Mouse (Mus musculus) CH12.LX (cell line): Measurements from ENCODE around the gene Gucy2d. TPM values are rescaled to one million over a fixed set of nuclear protein-coding genes. Genes with fewer than 3 reads are reported as not detected.
A peak's percentile ranks its signal among the peaks of the same experiment; 100 is the strongest.

Experiments used
- DNase-seq: peaks from one replicate; pipeline ENCODE4 v3.0.0-alpha.2; 2013; ENCODE audit errors: extremely low read depth
- H3K27ac ChIP-seq: 2 replicates; pipeline ENCODE4 v1.5.1; 2012; ENCODE audit warnings: low read depth, mild to moderate bottlenecking, control low read depth, moderate library complexity; ENCODE audit not compliant: insufficient read depth
- H3K27me3 ChIP-seq: replicated peaks from 2 replicates; pipeline ENCODE3; 2012; ENCODE audit warnings: inconsistent platforms
- H3K36me3 ChIP-seq, 2 experiments: replicated peaks in 1 of 2; 2 replicates each; pipeline versions ENCODE3 to v1.6.1; 2012; ENCODE audit warnings: inconsistent platforms in 1 of 2, low read length in 1 of 2, mild to moderate bottlenecking in 1 of 2, mixed read lengths in 1 of 2, moderate library complexity in 1 of 2; ENCODE audit not compliant: control insufficient read depth in 1 of 2, insufficient read depth in 1 of 2
- H3K4me1 ChIP-seq, 2 experiments: 2 replicates each; pipeline ENCODE4 v1.6.1; 2012; ENCODE audit warnings: inconsistent platforms in 1 of 2, moderate library complexity in 1 of 2; ENCODE audit not compliant: insufficient read depth in 2 of 2, control insufficient read depth in 1 of 2
- H3K4me2 ChIP-seq: 2 replicates; pipeline ENCODE4 v1.6.1; 2012; ENCODE audit warnings: low read depth, mild to moderate bottlenecking, control low read depth; ENCODE audit not compliant: poor library complexity, insufficient read depth, severe bottlenecking
- H3K4me3 ChIP-seq, 3 experiments: fragments of 150-350 bp in 1 of 3; sonication (generic) in 1 of 3; replicated peaks in 1 of 3; 2 replicates each; pipeline versions ENCODE3 to v1.5.1; 2011 to 2012; ENCODE audit warnings: low read depth in 2 of 3, low read length in 2 of 3, mild to moderate bottlenecking in 2 of 3, moderate library complexity in 2 of 3, control low read depth in 1 of 3, improper control_type of control experiment in 1 of 3, inconsistent platforms in 1 of 3, mixed read lengths in 1 of 3; ENCODE audit not compliant: poor library complexity in 1 of 3
- H3K79me2 ChIP-seq: replicated peaks from 2 replicates; pipeline ENCODE4 v1.6.1; 2012; ENCODE audit warnings: mild to moderate bottlenecking, moderate library complexity; ENCODE audit not compliant: control insufficient read depth, poor library complexity, insufficient read depth, severe bottlenecking; ENCODE audit errors: extremely low read depth
- H3K9ac ChIP-seq: 2 replicates; pipeline ENCODE4 v1.6.1; 2012; ENCODE audit warnings: low read depth, mild to moderate bottlenecking, control low read depth, moderate library complexity; ENCODE audit not compliant: insufficient read depth
- H3K9me3 ChIP-seq: replicated peaks from 2 replicates; pipeline ENCODE3; 2012; ENCODE audit warnings: low read length, inconsistent platforms, mixed read lengths
- CTCF ChIP-seq, 2 experiments: IDR thresholded peaks in 1 of 2; conservative IDR thresholded peaks in 1 of 2; 2 replicates each; pipeline ENCODE4 v1.5.1; 2011 to 2012; ENCODE audit warnings: low read depth in 2 of 2, low read length in 2 of 2, improper control_type of control experiment in 1 of 2, inconsistent platforms in 1 of 2, mild to moderate bottlenecking in 1 of 2, moderate library complexity in 1 of 2
- ELF1 ChIP-seq: IDR thresholded peaks from 2 replicates; pipeline ENCODE4 v1.6.1; 2014; ENCODE audit warnings: low read depth, mild to moderate bottlenecking, inconsistent platforms, low read length, improper control_type of control experiment
- EP300 ChIP-seq: IDR thresholded peaks from 2 replicates; pipeline ENCODE4 v1.6.1; 2011; ENCODE audit warnings: low read length, improper control_type of control experiment
- ETS1 ChIP-seq: conservative IDR thresholded peaks from 2 replicates; pipeline ENCODE4 v1.6.1; 2012; ENCODE audit warnings: low read depth, mild to moderate bottlenecking, inconsistent platforms, low read length, improper control_type of control experiment, moderate library complexity
- HCFC1 ChIP-seq: IDR thresholded peaks from 2 replicates; pipeline ENCODE4 v1.6.1; 2012; ENCODE audit warnings: low read depth, mild to moderate bottlenecking, inconsistent platforms, low read length, improper control_type of control experiment
- JUND ChIP-seq: conservative IDR thresholded peaks from 2 replicates; pipeline ENCODE4 v1.6.1; 2011; ENCODE audit warnings: low read depth, low read length, improper control_type of control experiment
- KAT2A ChIP-seq: IDR thresholded peaks from 2 replicates; pipeline ENCODE4 v1.6.1; 2012; ENCODE audit warnings: low read length, improper control_type of control experiment, inconsistent platforms; ENCODE audit not compliant: insufficient replicate concordance
- MAX ChIP-seq: IDR thresholded peaks from 2 replicates; pipeline ENCODE4 v1.6.1; 2011; ENCODE audit warnings: low read length, improper control_type of control experiment
- MEF2A ChIP-seq: IDR thresholded peaks from 2 replicates; pipeline ENCODE4 v1.6.1; 2014; ENCODE audit warnings: low read depth, mild to moderate bottlenecking, inconsistent platforms, low read length, improper control_type of control experiment, borderline replicate concordance
- NELFE ChIP-seq: IDR thresholded peaks from 2 replicates; pipeline ENCODE4 v1.6.1; 2011; ENCODE audit warnings: low read depth, low read length, improper control_type of control experiment
- PAX5 ChIP-seq: IDR thresholded peaks from 2 replicates; pipeline ENCODE4 v1.6.1; 2012; ENCODE audit warnings: low read length, inconsistent platforms, mixed read lengths
- POLR2A ChIP-seq: IDR thresholded peaks from 2 replicates; pipeline ENCODE4 v1.6.1; 2011; ENCODE audit warnings: low read depth, mild to moderate bottlenecking, improper control_type of control experiment, low read length
- POLR2AphosphoS2 ChIP-seq: IDR thresholded peaks from 2 replicates; pipeline ENCODE4 v1.6.1; 2011; ENCODE audit warnings: low read depth, low read length, improper control_type of control experiment
- RCOR1 ChIP-seq: conservative IDR thresholded peaks from 2 replicates; pipeline ENCODE4 v1.6.1; 2012; ENCODE audit warnings: low read depth, mild to moderate bottlenecking, inconsistent platforms, low read length, improper control_type of control experiment
- SMC3 ChIP-seq: IDR thresholded peaks from 2 replicates; pipeline ENCODE4 v1.6.1; 2011; ENCODE audit warnings: low read depth, low read length, improper control_type of control experiment
- TCF12 ChIP-seq: IDR thresholded peaks from 2 replicates; pipeline ENCODE4 v1.6.1; 2014; ENCODE audit warnings: low read depth, mild to moderate bottlenecking, inconsistent platforms, low read length, improper control_type of control experiment
- USF1 ChIP-seq: IDR thresholded peaks from 2 replicates; pipeline ENCODE4 v1.6.1; 2014; ENCODE audit warnings: low read depth, mild to moderate bottlenecking, inconsistent platforms, low read length, improper control_type of control experiment
- USF2 ChIP-seq: conservative IDR thresholded peaks from 2 replicates; pipeline ENCODE4 v1.6.1; 2011; ENCODE audit warnings: low read depth, low read length, improper control_type of control experiment
- ZC3H11A ChIP-seq: IDR thresholded peaks from 2 replicates; pipeline ENCODE4 v1.6.1; 2012; ENCODE audit warnings: low read depth, mild to moderate bottlenecking, inconsistent platforms, low read length, improper control_type of control experiment
- ZNF384 ChIP-seq: IDR thresholded peaks from 2 replicates; pipeline ENCODE4 v1.6.1; 2012; ENCODE audit warnings: low read depth, low read length, improper control_type of control experiment, inconsistent platforms
- dilution Hi-C: fragments of 300-500 bp; cut with MboI; formaldehyde crosslinking; loops from 2 replicates; pipeline ENCODE4 v1.14.3; 2020; ENCODE audit warnings: low sequenced_read_pairs; ENCODE audit not compliant: extremely low pct_unique_long_range_greater_than_20kb, extremely low pct_ligation_motif_present
- in situ Hi-C: fragments of 300-500 bp; cut with MboI; formaldehyde crosslinking; loops from 3 replicates; pipeline ENCODE4 v1.14.3; 2019; ENCODE audit warnings: low sequenced_read_pairs, low pct_ligation_motif_present, low pct_unique_long_range_greater_than_20kb, mixed read lengths
- polyA plus RNA-seq: library from polyadenylated mRNA; unstranded; fragments of >175 nt; gene quantifications from 2 replicates; pipeline ENCODE4 v1.2.1, GENCODE M21; 2012; ENCODE audit warnings: low read depth; ENCODE audit not compliant: insufficient read length
- total RNA-seq, 2 experiments: library from RNA; depleted of rRNA; stranded (reverse); fragments of 300-350 nt in 1 of 2; fragments of >200 nt in 1 of 2; gene quantifications; 2 replicates each; pipeline ENCODE4 v1.2.3; 2012 to 2014

The Gucy2d gene
- total and polyA plus RNA-seq, 3 experiments: not detected

DNA sequence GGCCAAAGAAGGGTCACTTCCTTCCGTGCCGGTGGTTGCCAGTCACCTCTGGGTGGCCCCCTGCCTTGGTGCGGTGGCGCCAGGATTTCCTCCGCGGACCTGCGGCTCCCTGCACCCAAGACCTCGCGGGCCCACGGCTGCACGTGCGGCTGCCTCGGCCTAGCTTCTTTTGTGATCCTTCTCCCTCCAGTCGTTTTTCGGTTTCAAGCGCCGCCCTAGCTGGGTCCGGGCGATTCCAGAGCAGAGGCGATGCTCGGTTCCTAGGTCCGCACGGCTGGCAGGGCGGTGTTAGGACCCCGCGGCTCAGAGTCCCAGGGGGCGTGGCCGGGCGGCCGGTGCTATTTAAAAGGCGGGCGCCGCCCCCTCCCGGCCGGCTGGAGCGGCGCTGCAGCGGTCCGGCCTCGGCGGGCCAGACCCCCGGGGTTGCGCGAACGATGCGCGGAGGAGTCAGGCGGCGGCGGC, 49.4 kb downstream of the Gucy2d start (continued):
- TF ChIP-seq POLR2A (peak; percentile 57; the same call in 1 of the 2 replicates), MAX (peak; percentile 67; the same call in 1 of the 2 replicates), TCF12 (peak; percentile 87), KAT2A (0 out of 2 replicates have a peak, but pooled peaks have one; percentile 39), ZNF384 (no peak), MEF2A (peak; percentile 57; the same call in 1 of the 2 replicates), ZC3H11A (no peak), ELF1 (peak; percentile 49; the same call in 1 of the 2 replicates), ETS1 (no peak; the same call in 1 of the 2 replicates), POLR2AphosphoS2 (no peak), PAX5 (no peak), USF2 (no peak)
- TF ChIP-seq, all 38 proteins: peak for 20

DNA sequence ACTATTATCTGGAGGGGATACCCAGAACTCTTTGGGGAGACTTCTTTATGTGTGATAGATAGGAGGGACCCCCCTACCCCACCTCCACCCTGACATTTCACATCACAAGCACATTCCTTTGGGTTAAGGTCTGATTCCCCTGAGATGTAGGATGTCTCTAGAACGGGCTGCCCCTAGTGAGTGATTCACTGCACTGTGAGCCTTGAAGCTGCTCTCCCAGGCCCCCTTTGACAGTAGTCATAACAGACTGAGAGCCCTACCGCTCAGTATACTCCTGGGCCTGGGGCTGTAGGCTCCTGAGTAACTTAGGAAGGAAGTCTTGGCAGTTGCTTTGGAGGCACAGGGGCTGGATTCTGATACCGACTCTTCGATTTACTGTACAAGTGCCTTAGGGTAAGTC, 50.1 kb downstream of the Gucy2d start:
- Histone ChIP-seq H3K4me1 (peaks cover 43 to 88% of the 10 kb centered on the region in 2 experiments), H3K4me3 (peak overlapping the region; percentile 58 to 72 (median 63)), H3K9ac (peak overlapping the region; percentile 51), H3K9me3 (no peaks in the 10 kb centered on the region), H3K79me2 (no peaks in the 10 kb centered on the region), H3K27ac (no peak overlapping the region; the same call in 1 of the 2 replicates), H3K27me3 (no peaks in the 10 kb centered on the region), H3K4me2 (peak overlapping the region; percentile 54), H3K36me3 (peaks cover 10 to 16% of the 10 kb centered on the region in 2 experiments)
- TF ChIP-seq POLR2A (no peak), NELFE (no peak), CTCF (conservative IDR thresholded peaks at IDR 0.05 in 1 of 2, IDR thresholded peaks at IDR 0.05 in 1 of 2; ENCODE audit: low read depth in 2 of 2, low read length in 2 of 2) (no peak), ZC3H11A (no peak), USF1 (no peak), USF2 (no peak), HCFC1 (no peak), RCOR1 (no peak), JUND (no peak), SMC3 (no peak)
- dilution Hi-C loops: no loop called here
- in situ Hi-C loops: no loop called here
- DNase-seq: no peak

DNA sequence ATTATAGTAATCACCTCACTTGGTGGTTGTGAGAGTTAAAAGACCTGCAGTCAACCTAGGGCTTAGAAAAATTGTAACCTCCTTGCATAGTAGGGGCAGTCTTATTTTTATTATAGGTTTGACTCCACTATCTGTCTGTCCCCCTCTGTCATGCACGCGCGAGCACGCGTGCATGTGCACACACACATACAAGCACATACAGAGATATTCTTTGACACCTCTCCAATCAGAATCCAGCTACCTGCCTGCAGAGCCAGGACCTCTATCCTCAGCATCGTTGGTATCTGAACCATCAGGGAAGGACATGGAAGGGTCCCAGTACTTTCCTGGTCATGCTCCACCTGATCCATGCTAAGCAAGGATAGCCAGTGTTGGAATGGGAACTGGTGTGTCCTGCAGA, 50.7 kb downstream of the Gucy2d start:
- H3K27me3 ChIP-seq: no peaks in the 10 kb centered on the region
- in situ Hi-C loops: no loop called here
- no peak for DNase-seq
- H3K4me2 ChIP-seq: peak overlapping the region; percentile 21; the same call in 1 of the 2 replicates
- H3K4me1 ChIP-seq: peaks cover 38 to 87% of the 10 kb centered on the region in 2 experiments
- peak overlapping the region; percentile 58 to 72 (median 63) for H3K4me3 ChIP-seq
- 0 out of 2 replicates have a peak, but pooled peaks have one; percentile 16 for TF ChIP-seq MAX
- TF ChIP-seq EP300: no peak
- TF ChIP-seq, all 38 proteins: peak for 1
- no peaks in the 10 kb centered on the region for H3K9me3 ChIP-seq
- peaks cover 12 to 22% of the 10 kb centered on the region in 2 experiments for H3K36me3 ChIP-seq
- dilution Hi-C loops: no loop called here
- no peak overlapping the region for H3K27ac ChIP-seq
- H3K79me2 ChIP-seq: no peaks in the 10 kb centered on the region
- H3K9ac ChIP-seq: peak overlapping the region; percentile 51; the same call in 1 of the 2 replicates
